Mouse (Mus musculus): ENCODE data around the gene Dnah2.

DNA sequence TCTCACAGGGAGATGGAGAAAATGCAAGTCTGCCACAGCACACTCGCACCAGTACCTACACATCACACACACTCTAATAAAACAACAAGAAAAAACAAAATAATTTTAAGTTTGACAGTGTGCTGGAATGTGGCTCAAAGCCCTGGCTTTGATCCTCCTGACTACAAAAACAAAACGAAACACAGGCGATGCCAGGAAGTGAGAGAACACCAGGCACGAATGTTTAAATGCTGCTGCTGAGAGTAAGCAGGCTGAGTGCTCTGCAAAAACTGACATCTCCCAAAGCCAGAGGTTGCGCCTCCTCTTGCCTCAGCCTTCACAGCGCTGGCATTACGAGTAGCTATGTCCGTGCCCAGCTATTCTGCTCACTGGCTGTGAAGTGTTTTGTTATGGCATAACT, 16.2 kb upstream of the Dnah2 start:
- TF ChIP-seq CTCF (IDR thresholded peaks at IDR 0.05; ENCODE audit: extremely low read depth, insufficient read length, insufficient replicate concordance, low read depth, low read length) (no peak), POLR2A (IDR thresholded peaks at IDR 0.05; ENCODE audit: low read depth, low read length) (no peak)
